Mouse (Mus musculus) thymus, adult 2 months (tissue): Measurements from ENCODE around the gene Actl11.

ENCODE experiments used
- CTCF ChIP-seq: fragments of 200-500 bp; IDR thresholded peaks from 2 replicates; pipeline ENCODE4 v1.5.1; 2012; ENCODE audit warnings: mild to moderate bottlenecking, control low read depth, low read length, moderate library complexity, borderline replicate concordance; ENCODE audit not compliant: control insufficient read depth, poor library complexity, insufficient read depth; ENCODE audit errors: extremely low read depth
- POLR2A ChIP-seq: fragments of 200-500 bp; IDR thresholded peaks from 2 replicates; pipeline ENCODE4 v1.6.1; 2012; ENCODE audit warnings: mild to moderate bottlenecking, low read length, control low read depth, moderate library complexity; ENCODE audit not compliant: control insufficient read depth, poor library complexity, insufficient read depth; ENCODE audit errors: extremely low read depth

DNA sequence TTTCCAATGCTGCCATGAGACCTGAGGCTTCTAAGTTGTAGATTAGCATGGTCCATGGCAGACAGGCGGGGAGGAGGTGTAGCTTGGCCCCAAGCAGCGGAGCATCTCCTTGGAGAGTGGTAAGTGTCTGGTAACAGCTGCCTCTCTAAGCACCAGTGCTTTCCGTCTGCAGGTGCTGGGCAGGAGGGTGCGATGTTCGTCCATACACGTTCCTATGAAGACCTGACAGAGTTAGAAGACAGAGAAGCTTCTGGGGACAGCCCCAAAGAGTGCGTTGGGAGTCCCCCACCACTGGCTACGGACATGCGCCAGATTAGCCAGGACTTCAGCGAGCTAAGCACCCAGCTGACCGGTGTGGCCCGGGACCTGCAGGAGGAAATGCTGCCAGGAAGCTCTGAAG, 28.4 kb upstream of the Actl11 start:
- TF ChIP-seq CTCF: no peak
- no peak for TF ChIP-seq POLR2A
